Mouse (Mus musculus): ENCODE results near the gene Hdac8. TPM values are rescaled to one million over a fixed set of nuclear protein-coding genes. Genes with fewer than 3 reads are reported as not detected.

Gene Hdac8
- polyA plus RNA-seq, 1 experiment = 6.4 TPM

DNA sequence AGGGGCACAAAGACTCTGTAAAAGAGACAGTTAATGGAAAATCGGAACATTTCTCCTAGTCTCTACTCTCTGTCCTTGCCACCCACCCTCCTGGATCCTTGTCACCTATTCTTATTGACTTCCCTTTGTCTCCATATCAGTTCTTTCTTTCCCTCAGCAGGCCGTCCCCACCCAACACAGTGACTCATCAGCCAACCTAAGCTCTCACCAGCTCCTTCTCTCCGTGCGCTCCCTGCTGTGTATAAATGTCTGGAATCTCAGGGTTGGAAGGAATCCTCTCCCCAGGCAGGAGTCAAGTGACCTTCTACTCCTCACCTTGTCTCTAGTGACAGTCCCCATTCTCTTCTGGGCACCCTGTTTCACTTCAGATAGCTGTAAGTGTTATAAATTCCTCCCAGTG lies 200.2 kb downstream of the Hdac8 start:
- H3K4me2 ChIP-seq (ENCODE audit: low read depth) = no peak overlapping the region
- no peaks in the 10 kb centered on the region for H3K79me2 ChIP-seq (ENCODE audit: control insufficient read depth, insufficient read depth)
- H3ac ChIP-seq (ENCODE audit: control insufficient read depth, insufficient read length) = no peak overlapping the region
- no peak for TF ChIP-seq MYOD1 (IDR thresholded peaks at IDR 0.05; ENCODE audit: control insufficient read depth in 1 of 3, insufficient read length in 2 of 3, low read depth in 2 of 3)
- no peak for TF ChIP-seq SRF (IDR thresholded peaks at IDR 0.05; ENCODE audit: control insufficient read depth, insufficient read length, low read depth)
- TF ChIP-seq POLR2A (IDR thresholded peaks at IDR 0.05; ENCODE audit: insufficient read length, low read depth) = no peak
- TF ChIP-seq TCF3 (IDR thresholded peaks at IDR 0.05; ENCODE audit: insufficient read length, low read depth) = no peak
- no peak for TF ChIP-seq MAX (IDR thresholded peaks at IDR 0.05; ENCODE audit: low read depth)
- no peak for TF ChIP-seq REST (IDR thresholded peaks at IDR 0.05; ENCODE audit: insufficient read depth, insufficient read length)
- TF ChIP-seq MYOG (IDR thresholded peaks at IDR 0.05; ENCODE audit: control insufficient read depth in 1 of 3, insufficient read depth in 1 of 3, insufficient read length in 2 of 3, low read depth in 2 of 3) = no peak
- TF ChIP-seq CEBPB (IDR thresholded peaks at IDR 0.05; ENCODE audit: insufficient read depth, poor library complexity, severe bottlenecking) = no peak
- TF ChIP-seq USF1 (IDR thresholded peaks at IDR 0.05; ENCODE audit: low read depth) = no peak
- no peak for TF ChIP-seq POLR2AphosphoS2 (IDR thresholded peaks at IDR 0.05; ENCODE audit: insufficient read length, low read depth)
- no peak for TF ChIP-seq E2F4 (IDR thresholded peaks at IDR 0.05; ENCODE audit: insufficient read depth)
- no peak for TF ChIP-seq TCF12 (IDR thresholded peaks at IDR 0.05; ENCODE audit: insufficient read depth, poor library complexity, severe bottlenecking)
- no peaks in the 10 kb centered on the region for H3K36me3 ChIP-seq (ENCODE audit: control insufficient read depth, insufficient read depth)
- no peaks in the 10 kb centered on the region for H3K27me3 ChIP-seq (ENCODE audit: control insufficient read depth, insufficient read depth, insufficient read length)
- H3K4me3 ChIP-seq = no peak overlapping the region

DNA sequence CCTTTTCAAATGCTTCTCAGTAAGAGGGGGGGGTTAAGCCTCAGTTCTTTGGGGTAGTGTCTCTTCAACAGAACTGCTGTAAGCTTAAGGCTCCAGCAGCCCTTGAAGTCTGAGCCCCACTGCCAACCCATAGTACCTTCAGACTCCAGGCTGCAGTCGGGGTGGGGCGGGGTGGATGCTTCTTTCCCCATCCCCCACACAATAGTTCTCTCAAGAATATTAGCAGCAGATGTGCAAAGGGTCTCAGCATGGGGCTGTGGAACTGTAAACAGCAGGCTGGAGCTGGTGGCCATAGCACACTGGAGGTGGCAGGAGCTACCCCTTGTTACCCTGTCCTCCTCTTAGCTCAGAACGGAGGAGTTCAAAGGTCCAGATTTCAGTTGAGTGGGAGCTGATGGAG lies 202.7 kb downstream of the Hdac8 start:
- no peak for TF ChIP-seq E2F4 (IDR thresholded peaks at IDR 0.05; ENCODE audit: insufficient read depth)
- TF ChIP-seq USF1 (IDR thresholded peaks at IDR 0.05; ENCODE audit: low read depth) = no peak
- no peak for TF ChIP-seq SRF (IDR thresholded peaks at IDR 0.05; ENCODE audit: control insufficient read depth, insufficient read length, low read depth)
- no peak for TF ChIP-seq TCF12 (IDR thresholded peaks at IDR 0.05; ENCODE audit: insufficient read depth, poor library complexity, severe bottlenecking)
- no peak for TF ChIP-seq CEBPB (IDR thresholded peaks at IDR 0.05; ENCODE audit: insufficient read depth, poor library complexity, severe bottlenecking)
- no peak for TF ChIP-seq REST (IDR thresholded peaks at IDR 0.05; ENCODE audit: insufficient read depth, insufficient read length)
- TF ChIP-seq MYOG (IDR thresholded peaks at IDR 0.05; ENCODE audit: control insufficient read depth in 1 of 3, insufficient read depth in 1 of 3, insufficient read length in 2 of 3, low read depth in 2 of 3) = no peak
- TF ChIP-seq MAX (IDR thresholded peaks at IDR 0.05; ENCODE audit: low read depth) = no peak
- TF ChIP-seq TCF3 (IDR thresholded peaks at IDR 0.05; ENCODE audit: insufficient read length, low read depth) = no peak
- no peak for TF ChIP-seq POLR2A (IDR thresholded peaks at IDR 0.05; ENCODE audit: insufficient read length, low read depth)
- no peak for TF ChIP-seq MYOD1 (IDR thresholded peaks at IDR 0.05; ENCODE audit: control insufficient read depth in 1 of 3, insufficient read length in 2 of 3, low read depth in 2 of 3)
- no peak for TF ChIP-seq POLR2AphosphoS2 (IDR thresholded peaks at IDR 0.05; ENCODE audit: insufficient read length, low read depth)
- no peak overlapping the region for H3K4me2 ChIP-seq (ENCODE audit: low read depth)
- H3K36me3 ChIP-seq (ENCODE audit: control insufficient read depth, insufficient read depth) = no peaks in the 10 kb centered on the region
- H3ac ChIP-seq (ENCODE audit: control insufficient read depth, insufficient read length) = no peak overlapping the region
- no peak overlapping the region for H3K4me3 ChIP-seq
- H3K79me2 ChIP-seq (ENCODE audit: control insufficient read depth, insufficient read depth) = no peaks in the 10 kb centered on the region
- no peaks in the 10 kb centered on the region for H3K27me3 ChIP-seq (ENCODE audit: control insufficient read depth, insufficient read depth, insufficient read length)

DNA sequence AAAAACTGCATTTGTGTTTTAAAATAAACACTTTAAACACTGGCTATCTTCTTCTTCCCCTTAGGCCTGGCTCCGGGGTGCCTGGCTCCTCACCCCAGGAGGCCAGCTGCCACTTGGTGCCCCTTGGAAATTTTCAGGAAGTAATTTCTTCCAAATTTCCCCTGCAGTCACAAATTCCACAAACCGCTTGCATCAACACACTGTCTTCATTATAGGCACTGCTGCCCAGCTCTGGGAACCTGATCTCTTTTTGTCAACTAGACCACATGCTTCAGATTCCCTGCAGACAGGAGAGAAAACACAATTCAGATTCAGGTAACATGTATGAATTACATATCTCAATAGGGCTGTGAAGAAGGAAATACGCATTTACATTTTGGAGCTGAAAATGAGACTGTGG lies 220.3 kb downstream of the Hdac8 start:
- H3K4me3 ChIP-seq = no peak overlapping the region
- no peaks in the 10 kb centered on the region for H3K79me2 ChIP-seq (ENCODE audit: control insufficient read depth, insufficient read depth)
- no peak overlapping the region for H3ac ChIP-seq (ENCODE audit: control insufficient read depth, insufficient read length)
- H3K27me3 ChIP-seq (ENCODE audit: control insufficient read depth, insufficient read depth, insufficient read length) = no peaks in the 10 kb centered on the region
- TF ChIP-seq POLR2A (IDR thresholded peaks at IDR 0.05; ENCODE audit: insufficient read length, low read depth) = no peak
- TF ChIP-seq USF1 (IDR thresholded peaks at IDR 0.05; ENCODE audit: low read depth) = no peak
- TF ChIP-seq SRF (IDR thresholded peaks at IDR 0.05; ENCODE audit: control insufficient read depth, insufficient read length, low read depth) = no peak
- no peak for TF ChIP-seq TCF12 (IDR thresholded peaks at IDR 0.05; ENCODE audit: insufficient read depth, poor library complexity, severe bottlenecking)
- TF ChIP-seq REST (IDR thresholded peaks at IDR 0.05; ENCODE audit: insufficient read depth, insufficient read length) = no peak
- no peak for TF ChIP-seq E2F4 (IDR thresholded peaks at IDR 0.05; ENCODE audit: insufficient read depth)
- TF ChIP-seq MYOG (IDR thresholded peaks at IDR 0.05; ENCODE audit: control insufficient read depth in 1 of 3, insufficient read depth in 1 of 3, insufficient read length in 2 of 3, low read depth in 2 of 3) = no peak
- TF ChIP-seq MAX (IDR thresholded peaks at IDR 0.05; ENCODE audit: low read depth) = no peak
- no peak for TF ChIP-seq CEBPB (IDR thresholded peaks at IDR 0.05; ENCODE audit: insufficient read depth, poor library complexity, severe bottlenecking)
- TF ChIP-seq MYOD1 (IDR thresholded peaks at IDR 0.05; ENCODE audit: control insufficient read depth in 1 of 3, insufficient read length in 2 of 3, low read depth in 2 of 3) = no peak
- H3K36me3 ChIP-seq (ENCODE audit: control insufficient read depth, insufficient read depth) = no peaks in the 10 kb centered on the region
- no peak overlapping the region for H3K4me2 ChIP-seq (ENCODE audit: low read depth)

DNA sequence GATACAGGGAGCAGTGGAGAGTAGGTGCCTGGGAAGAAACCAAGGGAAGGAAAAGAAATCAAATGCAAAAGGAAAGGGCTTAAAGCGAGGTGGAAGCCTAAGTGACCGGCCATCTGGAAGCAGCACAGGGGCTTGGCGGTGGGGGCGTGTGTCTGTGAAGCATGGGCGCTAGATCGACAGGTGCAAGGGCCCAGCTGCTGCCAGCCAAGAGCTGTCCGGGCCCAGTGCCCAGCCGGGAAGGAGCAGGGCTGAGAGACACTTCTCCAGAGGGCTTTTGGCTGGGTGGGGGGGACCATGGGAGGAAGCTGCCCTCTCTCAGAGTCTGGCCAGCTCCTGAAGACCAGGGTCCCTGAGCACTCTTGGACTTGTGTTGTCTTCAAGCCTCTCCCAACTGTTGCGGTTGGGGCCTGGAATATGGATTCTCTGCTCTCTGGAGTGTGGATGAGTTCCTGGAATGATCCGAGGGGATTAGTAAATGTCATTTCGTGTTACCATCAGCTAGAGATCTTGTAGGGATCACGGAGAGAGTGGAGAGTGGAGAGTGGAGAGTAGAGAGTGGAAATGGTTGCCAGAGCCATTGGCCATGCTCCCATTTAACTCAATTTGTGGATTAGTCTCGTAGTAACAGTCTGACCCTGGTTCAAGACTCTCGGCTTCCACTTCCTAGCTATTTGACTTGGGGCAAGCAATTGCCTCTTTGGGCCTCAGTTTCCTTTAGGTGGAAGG lies 242.4 kb downstream of the Hdac8 start:
- TF ChIP-seq MAX (IDR thresholded peaks at IDR 0.05; ENCODE audit: low read depth) (no peak), TCF3 (IDR thresholded peaks at IDR 0.05; ENCODE audit: insufficient read length, low read depth) (peak; percentile 7), MYOG (IDR thresholded peaks at IDR 0.05; ENCODE audit: control insufficient read depth in 1 of 3, insufficient read depth in 1 of 3, insufficient read length in 2 of 3, low read depth in 2 of 3) (peak in 2 of 3 experiments; percentile 79 to 86), MYOD1 (IDR thresholded peaks at IDR 0.05; ENCODE audit: control insufficient read depth in 1 of 3, insufficient read length in 2 of 3, low read depth in 2 of 3) (peak in 2 of 3 experiments; percentile 76 to 85), CEBPB (IDR thresholded peaks at IDR 0.05; ENCODE audit: insufficient read depth, poor library complexity, severe bottlenecking) (no peak)
- Histone ChIP-seq H3K4me2 (ENCODE audit: low read depth) (no peak overlapping the region), H3K27me3 (ENCODE audit: control insufficient read depth, insufficient read depth, insufficient read length) (no peaks in the 10 kb centered on the region), H3K4me3 (no peak overlapping the region), H3ac (ENCODE audit: control insufficient read depth, insufficient read length) (no peak overlapping the region), H3K79me2 (ENCODE audit: control insufficient read depth, insufficient read depth) (no peaks in the 10 kb centered on the region), H3K36me3 (ENCODE audit: control insufficient read depth, insufficient read depth) (no peaks in the 10 kb centered on the region)

Measured in myocyte (in vitro differentiated cells).